Mouse (Mus musculus) midbrain, embryonic 13.5 days (tissue): ENCODE results near the gene Orc4. TPM values are rescaled to one million over a fixed set of nuclear protein-coding genes. Genes with fewer than 3 reads are reported as not detected.

Experiments used
- ATAC-seq: fragments of 200-750 bp; cut with Nextera tagmentation; 2 replicates; pipeline ENCODE4 v1.8.0; 2017; ENCODE audit warnings: mild to moderate bottlenecking, moderate TSS enrichment, moderate library complexity
- H3K27ac ChIP-seq: fragments of 300-500 bp; sonication (generic); 2 replicates; pipeline ENCODE4 v1.5.1; 2015; ENCODE audit warnings: inconsistent platforms, mild to moderate bottlenecking, moderate library complexity
- H3K27me3 ChIP-seq: fragments of 300-500 bp; sonication (generic); 2 replicates; pipeline ENCODE4 v1.6.1; 2015; ENCODE audit warnings: mild to moderate bottlenecking, inconsistent platforms
- H3K36me3 ChIP-seq: fragments of 300-500 bp; sonication (generic); 2 replicates; pipeline ENCODE4 v1.6.1; 2015; ENCODE audit warnings: mild to moderate bottlenecking, inconsistent platforms
- H3K4me1 ChIP-seq: fragments of 300-500 bp; sonication (generic); replicated peaks from 2 replicates; pipeline ENCODE4 v1.6.1; 2015; ENCODE audit warnings: inconsistent platforms
- H3K4me2 ChIP-seq: fragments of 300-500 bp; sonication (generic); replicated peaks from 2 replicates; pipeline ENCODE4 v1.6.1; 2015; ENCODE audit warnings: moderate library complexity, mild to moderate bottlenecking, inconsistent platforms
- H3K4me3 ChIP-seq: fragments of 300-500 bp; sonication (generic); replicated peaks from 2 replicates; pipeline ENCODE4 v1.5.1; 2015; ENCODE audit warnings: mild to moderate bottlenecking, inconsistent platforms
- H3K9ac ChIP-seq: fragments of 300-500 bp; sonication (generic); replicated peaks from 2 replicates; pipeline ENCODE4 v1.6.1; 2015; ENCODE audit warnings: mild to moderate bottlenecking, inconsistent platforms
- H3K9me3 ChIP-seq: fragments of 300-500 bp; sonication (generic); 2 replicates; pipeline ENCODE4 v1.6.1; 2016; ENCODE audit warnings: mild to moderate bottlenecking, inconsistent platforms
- WGBS: fragments of 180-500 bp; shearing (Covaris S2); methylation state at CpG from one replicate; pipeline ENCODE4 v1.1.7; 2015; 5-methylcytosine and 5-hydroxymethylcytosine counted together
- polyA plus RNA-seq: library from polyadenylated mRNA; unstranded; fragments of >200 nt; fragmentation: Nextera tagmentation; extraction: Ambion mirVana; gene quantifications from 2 replicates; pipeline ENCODE4 v1.2.1, GENCODE M21; 2015

Orc4 gene
- polyA plus RNA-seq: 112 and 115 TPM in 2 replicates

DNA sequence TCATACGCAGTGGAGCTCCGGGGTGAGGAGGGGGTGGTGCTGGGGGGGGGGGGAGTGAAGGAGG is at the start of gene Orc4:
TSS of gene Orc4 (minus strand) at position 26 of the 64 bp plus-strand sequence.
- Histone ChIP-seq H3K4me1 (peaks cover 22% of the 10 kb centered on the region), H3K9ac (peak within 1 kb of the TSS; percentile 94), H3K4me3 (peak within 1 kb of the TSS; percentile 92), H3K4me2 (peak within 1 kb of the TSS; percentile 60), H3K27ac (peak within 1 kb of the TSS; percentile 96), H3K27me3 (no peaks in the 10 kb centered on the region), H3K36me3 (no peaks in the 10 kb centered on the region), H3K9me3 (no peaks in the 10 kb centered on the region)
- no peak for ATAC-seq
- WGBS: 0% methylated on average over 2 of the region's 2 CpGs

- H3K4me3 ChIP-seq: no peak overlapping the region
- no peak for ATAC-seq
- no peaks in the 10 kb centered on the region for H3K27me3 ChIP-seq
- H3K36me3 ChIP-seq: 0 out of 2 replicates have a peak, but pooled peaks cover 3% of the 10 kb centered on the region
- no peak overlapping the region for H3K9ac ChIP-seq
- no peak overlapping the region for H3K4me2 ChIP-seq
- H3K27ac ChIP-seq: no peak overlapping the region
- no peaks in the 10 kb centered on the region for H3K9me3 ChIP-seq
- H3K4me1 ChIP-seq: no peaks in the 10 kb centered on the region
- 94% methylated on average over 3 of the region's 3 CpGs for WGBS
Measured at GRCm38 (mm10) chr2:48990322-48990721, 40.2 kb upstream of the Orc4 start.

DNA sequence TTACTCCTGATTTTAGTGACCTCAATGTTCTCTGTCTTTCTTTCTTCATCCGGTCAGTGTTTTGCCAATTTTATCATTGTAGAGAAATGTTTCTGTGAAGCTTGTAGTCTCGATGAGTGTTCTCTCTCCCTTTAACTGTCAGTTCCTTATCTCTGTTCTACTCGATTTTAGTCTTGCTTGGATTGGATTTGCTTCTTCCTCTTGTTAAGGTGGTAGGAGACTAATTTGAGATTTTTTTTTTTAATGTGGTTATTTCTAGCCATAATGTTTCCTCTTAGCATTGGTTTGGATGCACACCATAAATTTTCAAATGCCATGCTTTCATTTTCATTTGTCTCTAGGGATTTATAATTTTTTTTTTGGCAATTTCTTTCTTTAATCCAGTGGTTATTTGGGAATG is 28.8 kb upstream of the Orc4 start:
- H3K9ac ChIP-seq: no peak overlapping the region
- no peak for ATAC-seq
- H3K4me3 ChIP-seq: no peak overlapping the region
- H3K36me3 ChIP-seq: no peaks in the 10 kb centered on the region
- WGBS: 88% methylated on average over 3 of the region's 3 CpGs
- H3K4me2 ChIP-seq: no peak overlapping the region
- no peaks in the 10 kb centered on the region for H3K27me3 ChIP-seq
- no peaks in the 10 kb centered on the region for H3K9me3 ChIP-seq
- no peaks in the 10 kb centered on the region for H3K4me1 ChIP-seq
- H3K27ac ChIP-seq: no peak overlapping the region

GRCm38 (mm10) chr2:48956591-48956990 is 6.5 kb upstream of the Orc4 start:
- Histone ChIP-seq H3K27me3 (no peaks in the 10 kb centered on the region), H3K9me3 (no peaks in the 10 kb centered on the region), H3K27ac (no peak overlapping the region), H3K4me3 (no peak overlapping the region), H3K4me1 (peaks cover 8% of the 10 kb centered on the region), H3K36me3 (no peaks in the 10 kb centered on the region), H3K4me2 (no peak overlapping the region), H3K9ac (no peak overlapping the region)
- 73% methylated on average over 3 of the region's 3 CpGs for WGBS
- no peak for ATAC-seq

DNA sequence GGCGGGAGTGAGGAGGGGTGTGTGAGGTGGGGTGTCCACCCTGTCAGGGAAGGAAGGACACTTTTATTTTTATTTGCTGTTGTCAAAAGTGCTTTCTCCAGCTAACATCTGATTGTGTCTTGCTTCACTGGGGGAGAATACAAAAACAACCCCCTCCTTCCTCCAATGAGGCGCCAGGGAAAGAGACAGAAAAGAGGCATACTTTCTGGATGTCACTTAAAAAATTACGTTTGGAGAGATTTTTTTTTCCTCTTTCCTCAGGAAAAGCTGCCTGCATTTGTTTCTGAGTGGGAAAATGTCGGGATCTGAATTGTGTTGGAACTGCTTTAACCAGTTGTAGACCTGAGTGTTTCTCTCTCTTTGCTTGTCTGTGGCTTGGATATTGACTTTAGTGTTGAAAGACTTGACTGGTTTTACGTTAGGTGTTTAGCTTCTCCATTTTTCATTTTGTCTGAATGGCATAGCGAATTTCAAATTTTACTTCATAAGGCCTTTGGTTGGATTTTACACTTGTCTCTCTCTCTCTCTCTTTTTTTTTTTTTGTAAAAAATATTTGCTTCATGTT is 321 bp upstream of the Orc4 start:
- no peaks in the 10 kb centered on the region for H3K27me3 ChIP-seq
- ATAC-seq: no peak
- H3K4me1 ChIP-seq: peaks cover 22% of the 10 kb centered on the region
- peak overlapping the region; percentile 92 for H3K4me3 ChIP-seq
- 12% methylated on average over 5 of the region's 6 CpGs for WGBS
- H3K4me2 ChIP-seq: peak overlapping the region; percentile 60
- H3K36me3 ChIP-seq: no peaks in the 10 kb centered on the region
- no peaks in the 10 kb centered on the region for H3K9me3 ChIP-seq
- peak overlapping the region; percentile 85 for H3K9ac ChIP-seq
- H3K27ac ChIP-seq: peak overlapping the region; percentile 96

DNA sequence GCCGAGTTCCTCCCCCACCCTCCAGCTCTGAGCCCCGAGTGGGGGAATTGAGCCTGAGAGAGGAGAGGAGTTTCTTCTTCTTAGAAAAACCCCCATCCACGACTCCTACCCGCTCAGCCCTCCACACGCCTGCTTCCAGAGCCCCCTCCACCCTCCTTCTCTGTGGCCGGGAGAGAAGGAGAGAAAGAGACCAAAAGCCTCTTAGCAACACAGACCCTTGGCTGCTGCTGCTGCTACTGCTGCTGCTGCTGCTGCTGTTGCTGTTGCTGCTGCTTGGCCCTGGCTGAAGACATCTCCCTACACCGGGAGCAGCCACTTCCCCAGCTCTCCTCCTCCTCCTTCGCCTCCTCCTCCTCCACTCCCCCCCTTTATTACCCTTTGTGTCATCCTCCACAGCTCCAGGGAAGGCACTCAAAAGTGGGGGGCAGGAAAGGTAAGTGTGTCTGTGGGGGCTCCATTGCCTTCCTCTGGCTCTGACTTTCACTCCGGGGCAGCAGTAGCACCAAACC is 280 bp downstream of the Orc4 start:
- Histone ChIP-seq H3K9ac (peak overlapping the region; percentile 85), H3K36me3 (no peaks in the 10 kb centered on the region), H3K4me3 (peak overlapping the region; percentile 92), H3K4me1 (peaks cover 22% of the 10 kb centered on the region), H3K27ac (peak overlapping the region; percentile 96), H3K4me2 (peak overlapping the region; percentile 60), H3K27me3 (no peaks in the 10 kb centered on the region), H3K9me3 (no peaks in the 10 kb centered on the region)
- 1% methylated on average over 9 of the region's 9 CpGs for WGBS
- peak; percentile 80 for ATAC-seq

- Histone ChIP-seq H3K9ac (peak within 1 kb of the TSS; percentile 94), H3K4me1 (peaks cover 22% of the 10 kb centered on the region), H3K4me2 (peak within 1 kb of the TSS; percentile 88), H3K4me3 (peak within 1 kb of the TSS; percentile 92), H3K9me3 (no peaks in the 10 kb centered on the region), H3K27ac (peak within 1 kb of the TSS; percentile 96), H3K27me3 (no peaks in the 10 kb centered on the region), H3K36me3 (no peaks in the 10 kb centered on the region)
- under 1% methylated on average over 49 of the region's 49 CpGs for WGBS
- ATAC-seq: peak; percentile 98
Measured at GRCm38 (mm10) chr2:48948841-48949584, 1.1 kb downstream of the Orc4 start, which contains the start of gene Mbd5. Gene Mbd5, plus strand, starts transcription at chr2:48949508.

DNA sequence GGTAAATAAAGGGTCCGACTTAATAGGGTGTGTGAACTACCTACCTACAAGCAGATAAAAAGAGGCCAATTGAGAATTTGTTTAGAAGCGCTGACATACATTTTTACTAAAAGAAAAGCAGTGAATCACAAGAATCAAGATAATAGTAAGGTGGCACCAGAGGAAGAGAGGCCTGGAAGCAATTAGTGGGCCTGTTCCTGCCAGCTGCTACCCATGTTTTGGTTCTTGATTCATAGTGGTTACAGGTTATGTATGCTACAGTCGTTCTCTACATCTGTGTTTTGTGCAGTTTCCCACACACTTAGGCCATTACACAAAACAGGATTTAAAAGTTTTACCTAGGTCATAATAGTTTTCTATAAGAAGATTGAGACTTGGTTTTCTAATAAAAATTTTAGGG is 2.3 kb downstream of the Orc4 start:
- Histone ChIP-seq H3K4me1 (peaks cover 22% of the 10 kb centered on the region), H3K9ac (peak overlapping the region; percentile 94; the same call in 1 of the 2 replicates), H3K9me3 (no peaks in the 10 kb centered on the region), H3K4me3 (peak overlapping the region; percentile 92), H3K36me3 (no peaks in the 10 kb centered on the region), H3K4me2 (peak overlapping the region; percentile 88), H3K27ac (no peak overlapping the region), H3K27me3 (no peaks in the 10 kb centered on the region)
- no peak for ATAC-seq
- WGBS: 82% methylated on average over 3 of the region's 3 CpGs

GRCm38 (mm10) chr2:48935058-48935457 is 15.0 kb downstream of the Orc4 start:
- Histone ChIP-seq H3K27me3 (no peaks in the 10 kb centered on the region), H3K4me1 (no peaks in the 10 kb centered on the region), H3K9me3 (no peaks in the 10 kb centered on the region), H3K4me2 (no peak overlapping the region), H3K4me3 (no peak overlapping the region), H3K36me3 (peaks cover 11% of the 10 kb centered on the region), H3K27ac (no peak overlapping the region), H3K9ac (no peak overlapping the region)
- WGBS: 94% methylated on average over 2 of the region's 2 CpGs
- ATAC-seq: no peak

GRCm38 (mm10) chr2:48915832-48916231 is 34.2 kb downstream of the Orc4 start:
- no peak overlapping the region for H3K4me3 ChIP-seq
- H3K27ac ChIP-seq: no peak overlapping the region
- no peak overlapping the region for H3K9ac ChIP-seq
- H3K27me3 ChIP-seq: no peaks in the 10 kb centered on the region
- H3K9me3 ChIP-seq: no peaks in the 10 kb centered on the region
- peaks cover 24% of the 10 kb centered on the region for H3K36me3 ChIP-seq
- H3K4me1 ChIP-seq: no peaks in the 10 kb centered on the region
- H3K4me2 ChIP-seq: no peak overlapping the region
- ATAC-seq: no peak

GRCm38 (mm10) chr2:48914185-48914584 is 35.9 kb downstream of the Orc4 start:
- Histone ChIP-seq H3K27me3 (no peaks in the 10 kb centered on the region), H3K9ac (no peak overlapping the region), H3K4me1 (no peaks in the 10 kb centered on the region), H3K27ac (no peak overlapping the region), H3K9me3 (no peaks in the 10 kb centered on the region), H3K36me3 (peaks cover 24% of the 10 kb centered on the region), H3K4me3 (no peak overlapping the region), H3K4me2 (no peak overlapping the region)
- WGBS: 69% methylated on average over 1 of the region's 1 CpGs
- no peak for ATAC-seq

- no peak overlapping the region for H3K4me2 ChIP-seq
- no peaks in the 10 kb centered on the region for H3K9me3 ChIP-seq
- no peaks in the 10 kb centered on the region for H3K4me1 ChIP-seq
- H3K4me3 ChIP-seq: no peak overlapping the region
- no peak overlapping the region for H3K27ac ChIP-seq
- H3K27me3 ChIP-seq: no peaks in the 10 kb centered on the region
- peaks cover 28% of the 10 kb centered on the region for H3K36me3 ChIP-seq
- 67% methylated on average over 2 of the region's 2 CpGs for WGBS
- ATAC-seq: no peak
- H3K9ac ChIP-seq: no peak overlapping the region
Measured at GRCm38 (mm10) chr2:48908866-48909265, 41.2 kb downstream of the Orc4 start.

- no peak overlapping the region for H3K4me2 ChIP-seq
- no peak overlapping the region for H3K27ac ChIP-seq
- H3K4me1 ChIP-seq: no peaks in the 10 kb centered on the region
- H3K4me3 ChIP-seq: no peak overlapping the region
- H3K9me3 ChIP-seq: no peaks in the 10 kb centered on the region
- no peak for ATAC-seq
- H3K9ac ChIP-seq: no peak overlapping the region
- 89% methylated on average over 3 of the region's 3 CpGs for WGBS
- H3K27me3 ChIP-seq: no peaks in the 10 kb centered on the region
- peaks cover 29% of the 10 kb centered on the region for H3K36me3 ChIP-seq
Measured at GRCm38 (mm10) chr2:48895186-48895585, 54.9 kb downstream of the Orc4 start.
